Mouse (Mus musculus) heart, adult 8-10 months (tissue): ENCODE results near the gene Ctdsp2. TPM values are rescaled to one million over a fixed set of nuclear protein-coding genes. Genes with fewer than 3 reads are reported as not detected.

Experiments
- DNase-seq: peaks from one replicate; pipeline ENCODE4 v3.0.0; 2022; ENCODE audit warnings: low spot score
- total RNA-seq, 4 experiments: library from RNA; stranded (reverse); gene quantifications; 2 replicates each; pipeline ENCODE4 v1.2.4; 2022

Gene Ctdsp2
- total RNA-seq, 4 experiments from 2014 or later, result 84.6 to 110 (median 95.0) TPM

- peak; percentile 87 for DNase-seq
Observed at GRCm38 (mm10) chr10:126990313-126991056, 12.0 kb downstream of the Ctdsp2 start.

DNA sequence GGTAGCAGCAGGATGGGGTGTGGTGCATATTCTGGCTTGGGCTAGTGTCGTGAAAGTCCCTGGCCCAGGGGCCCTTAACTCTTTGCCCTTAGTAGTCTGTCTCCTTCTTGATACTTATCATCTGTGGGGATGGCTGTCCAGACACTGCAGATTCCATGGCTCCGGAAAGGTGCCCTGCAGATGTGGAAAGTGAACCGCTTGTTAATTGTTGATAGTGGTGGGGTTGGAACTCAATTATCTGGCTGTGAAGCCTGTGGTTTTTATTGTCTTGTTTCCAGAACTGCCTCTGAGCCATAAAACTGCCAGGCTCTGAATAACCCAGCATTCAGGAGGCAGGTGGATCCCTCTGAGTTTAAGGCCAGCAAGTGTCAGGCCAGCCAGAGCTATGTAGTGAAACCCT, 13.2 kb downstream of the Ctdsp2 start:
- DNase-seq, result no peak

GRCm38 (mm10) chr10:126993621-126994020, 15.1 kb downstream of the Ctdsp2 start:
- no peak for DNase-seq

DNA sequence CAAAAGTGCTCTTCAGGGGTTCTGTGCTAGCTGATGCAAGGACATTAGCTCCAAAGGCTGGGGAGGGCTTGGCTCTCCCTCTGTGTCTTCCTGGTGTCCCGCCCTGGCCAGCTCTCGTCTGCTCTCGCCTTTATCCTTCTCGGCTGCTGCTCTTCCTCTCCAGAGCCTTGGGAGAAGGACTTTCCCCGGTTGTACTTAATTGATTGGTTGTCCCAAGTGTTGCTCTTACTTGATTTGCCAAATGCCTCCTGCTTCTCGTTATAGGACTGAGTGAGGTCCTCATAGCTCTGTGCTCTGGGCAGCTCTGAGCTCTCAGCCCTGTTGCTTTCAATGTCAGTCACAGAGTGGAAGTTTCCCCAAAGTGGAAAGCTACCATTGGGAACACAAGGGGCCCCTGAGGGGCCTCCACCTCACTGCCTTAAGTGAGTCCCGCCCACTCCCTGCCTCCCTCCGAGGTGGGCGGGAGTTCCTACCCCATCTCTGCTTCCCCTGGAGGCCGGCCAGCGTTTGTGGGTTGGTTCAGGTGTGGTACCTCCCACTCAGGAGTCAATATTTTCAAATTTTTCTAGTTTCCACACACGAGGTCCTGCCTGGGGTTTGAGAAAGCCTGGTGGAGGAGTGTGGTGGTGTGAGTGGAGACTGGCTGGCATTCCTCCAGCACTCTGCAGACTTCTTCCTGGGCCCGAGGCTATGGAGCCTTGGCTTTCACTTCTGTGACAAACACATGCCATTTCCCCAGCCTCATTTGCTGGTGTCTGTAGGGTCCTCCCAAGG, 19.0 kb downstream of the Ctdsp2 start:
- no peak for DNase-seq

DNA sequence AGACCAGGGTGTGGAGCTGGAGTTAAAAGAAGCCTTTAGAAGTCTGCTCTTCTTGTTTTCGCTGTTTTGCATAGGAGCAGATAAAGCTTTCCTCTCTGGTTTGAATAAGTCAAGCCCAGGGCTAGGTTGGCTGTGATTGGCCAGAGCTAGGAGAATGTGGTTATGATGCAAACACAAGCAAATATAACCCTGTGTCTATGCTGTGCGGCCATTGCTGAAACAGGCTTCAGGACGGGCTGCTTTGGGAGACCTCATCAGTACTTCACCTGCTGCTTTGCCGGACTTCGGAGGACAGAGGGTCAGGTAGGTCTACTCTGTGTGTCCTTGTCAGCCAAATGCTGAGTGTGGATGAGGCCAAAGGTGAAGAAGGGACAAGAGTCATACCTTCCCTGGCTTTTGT, 22.0 kb downstream of the Ctdsp2 start, which contains the start of gene Avil:
Gene Avil (plus strand): TSS at position 181 of the 400 bp plus-strand sequence.
- DNase-seq, result no peak

- no peak for DNase-seq
Observed at GRCm38 (mm10) chr10:127001297-127001696, 22.8 kb downstream of the Ctdsp2 start.

- no peak for DNase-seq
Observed at GRCm38 (mm10) chr10:127002056-127002455, 23.5 kb downstream of the Ctdsp2 start.

DNA sequence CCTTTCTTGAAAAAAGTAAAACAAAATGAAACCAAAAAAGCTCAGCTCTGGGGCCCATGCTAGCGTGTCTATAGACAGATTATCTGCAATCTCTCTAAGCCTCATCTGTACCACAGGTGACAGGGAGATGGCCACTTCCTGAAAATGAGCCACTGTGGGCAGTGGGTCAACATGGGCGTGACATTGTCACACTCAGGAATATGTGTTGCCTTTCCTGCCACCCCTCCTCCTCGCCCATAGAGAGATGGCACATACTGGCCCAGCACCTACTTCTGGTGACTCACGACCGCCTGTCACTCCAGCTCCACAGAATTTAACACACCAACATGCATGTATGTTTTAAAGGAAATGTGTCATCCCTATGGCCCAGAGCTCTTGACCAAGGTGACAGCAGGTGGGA, 24.2 kb downstream of the Ctdsp2 start:
- DNase-seq, result no peak

DNA sequence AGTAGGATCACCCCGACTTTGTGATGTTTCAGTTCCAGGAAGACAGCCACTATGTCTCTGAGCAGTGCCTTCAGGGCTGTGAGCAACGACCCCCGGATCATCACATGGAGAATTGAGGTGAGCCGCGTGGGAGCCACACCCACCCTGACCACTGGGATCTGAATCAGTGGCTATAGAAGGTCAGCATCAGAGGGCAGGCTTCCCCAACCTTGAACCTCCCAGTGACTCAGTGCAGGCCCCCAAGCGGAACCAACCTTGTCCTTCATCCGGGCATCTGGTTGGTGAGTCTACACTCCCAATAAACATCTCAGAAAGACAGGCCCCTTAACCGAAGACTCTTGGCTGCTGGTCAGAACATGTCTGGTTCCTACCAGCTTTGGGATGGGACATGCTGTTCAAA, 24.8 kb downstream of the Ctdsp2 start:
- no peak for DNase-seq

DNA sequence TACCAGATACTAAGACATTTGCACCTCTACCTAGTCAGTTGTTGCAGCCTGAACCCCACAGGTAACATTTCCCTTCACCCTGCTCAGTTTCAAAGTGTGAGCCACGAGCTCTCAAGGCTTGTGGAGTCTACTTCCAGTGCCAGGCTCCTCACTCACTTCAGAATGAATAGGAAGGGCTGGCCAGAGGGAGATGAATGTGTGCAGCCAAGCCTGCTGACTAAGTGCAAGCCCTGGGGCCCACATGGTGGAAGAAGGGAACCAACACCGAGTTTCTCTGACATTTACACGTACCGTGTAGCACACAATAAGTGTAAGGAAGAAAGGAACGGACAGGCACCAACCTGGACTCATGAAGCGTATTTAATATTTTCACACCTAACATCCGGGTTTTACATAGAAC, 25.3 kb downstream of the Ctdsp2 start:
- DNase-seq, result no peak

- DNase-seq, result no peak
Observed at GRCm38 (mm10) chr10:127016488-127016887, 38.0 kb downstream of the Ctdsp2 start.

DNA sequence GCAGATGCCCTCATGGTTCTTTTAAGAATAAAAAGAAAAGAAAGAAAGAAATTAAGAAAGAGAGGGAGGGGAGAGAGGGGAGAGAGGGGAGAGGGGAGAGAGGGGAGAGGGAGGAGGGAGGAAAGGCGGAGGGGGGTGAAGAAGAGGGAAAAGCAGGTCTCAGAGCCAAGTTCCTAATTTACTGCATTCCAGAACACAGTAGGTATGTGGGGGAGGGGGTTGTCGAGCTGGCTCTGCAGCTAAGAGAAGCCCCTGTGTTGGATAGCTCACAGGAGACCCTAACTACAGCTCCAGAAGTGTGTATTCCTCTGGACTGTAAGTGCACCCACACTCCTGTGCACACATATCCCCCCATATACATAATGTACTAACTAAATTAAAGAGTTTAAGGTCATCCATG, 38.6 kb downstream of the Ctdsp2 start:
- no peak for DNase-seq

- no peak for DNase-seq
Observed at GRCm38 (mm10) chr10:127018422-127018821, 39.9 kb downstream of the Ctdsp2 start.

DNA sequence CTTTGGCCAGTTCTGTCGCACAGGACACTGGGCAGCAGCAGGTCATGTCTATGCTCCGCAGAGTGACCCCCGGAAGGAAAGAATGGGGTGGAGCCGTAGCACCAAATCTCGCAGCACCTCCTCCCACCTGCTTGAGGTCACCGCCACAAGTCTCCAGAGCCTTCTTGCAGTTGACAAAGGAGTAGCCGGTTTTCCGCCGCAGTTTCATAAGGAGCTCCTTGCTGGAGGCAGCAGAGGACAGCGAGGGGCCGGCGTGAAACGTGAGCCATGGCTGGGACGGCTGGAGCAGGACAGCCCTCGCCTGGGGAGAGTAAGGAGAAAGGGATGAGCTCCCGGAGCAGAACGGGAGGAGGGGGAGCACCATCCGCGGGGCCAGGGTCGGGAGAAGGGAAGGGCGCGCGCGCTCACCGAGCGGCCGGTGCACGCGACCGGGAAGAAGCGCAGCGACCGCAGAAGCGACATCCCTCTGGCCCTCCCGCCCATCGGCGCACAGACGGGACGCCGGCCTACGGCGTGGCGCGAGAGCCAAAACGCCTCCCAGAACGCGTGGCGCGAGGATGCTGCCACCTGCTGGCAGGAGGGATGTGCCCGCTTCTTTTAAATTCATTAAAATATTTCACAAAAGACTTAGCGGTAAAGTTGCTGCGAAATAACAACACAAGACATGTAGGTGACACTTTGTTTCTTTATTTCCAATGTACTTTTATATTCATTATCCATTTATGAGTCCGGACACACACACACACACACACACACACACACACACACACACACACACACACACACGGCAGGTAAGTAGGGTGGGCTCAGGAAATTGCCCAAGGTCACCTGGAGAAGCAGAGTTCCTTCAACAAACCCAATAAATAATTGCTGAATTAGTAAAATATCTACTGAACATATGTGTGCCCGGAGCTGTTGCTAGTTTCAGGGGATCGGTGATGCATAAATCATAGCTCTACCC, 52.1 kb downstream of the Ctdsp2 start, which contains the start of gene Tsfm:
Gene Tsfm (minus strand): TSS at position 505 of the 961 bp plus-strand sequence.
- peak; percentile 90 for DNase-seq

DNA sequence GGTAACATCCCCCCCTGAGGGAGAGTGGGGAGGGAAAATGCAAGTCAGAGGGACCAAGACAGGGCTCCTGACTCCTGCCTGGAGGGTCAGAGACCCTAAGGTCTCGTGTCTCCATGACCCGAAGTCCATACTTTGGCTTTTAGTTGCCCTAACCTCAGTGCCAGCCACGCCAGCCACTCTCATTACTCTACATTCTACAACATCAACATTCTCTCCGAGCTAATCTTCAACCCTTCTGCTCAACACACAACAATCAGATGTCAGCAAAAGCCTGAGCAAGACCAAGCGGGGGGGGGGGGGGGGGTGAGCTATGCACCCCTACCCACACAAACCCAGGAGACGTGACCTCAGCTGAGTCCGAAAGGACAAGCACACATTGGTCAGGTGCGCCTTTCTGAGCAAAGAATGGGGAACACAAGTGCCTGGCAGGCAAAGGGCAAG, 54.8 kb downstream of the Ctdsp2 start:
- DNase-seq, result no peak

- DNase-seq, result no peak
Observed at GRCm38 (mm10) chr10:127036273-127036672, 57.8 kb downstream of the Ctdsp2 start.

DNA sequence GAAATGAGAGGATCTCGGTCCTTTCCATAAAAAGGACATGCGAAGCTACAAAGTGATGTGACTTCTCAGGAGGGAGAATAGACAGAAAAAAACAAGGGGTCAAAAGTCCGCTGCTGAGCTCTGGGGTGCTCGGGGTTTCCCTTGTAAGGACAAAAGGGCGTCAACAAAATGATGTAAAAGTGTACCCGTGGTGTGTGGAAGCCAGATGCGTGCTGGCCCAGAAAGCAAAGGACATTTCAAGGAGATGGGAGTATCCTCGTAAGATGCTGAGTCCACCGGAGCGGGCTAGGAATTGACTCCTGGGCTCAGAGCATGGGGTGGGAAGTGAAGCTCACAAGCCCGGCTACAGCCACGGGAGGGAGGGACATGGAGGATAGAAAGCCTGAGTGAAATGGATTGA, 59.1 kb downstream of the Ctdsp2 start:
- no peak for DNase-seq

DNA sequence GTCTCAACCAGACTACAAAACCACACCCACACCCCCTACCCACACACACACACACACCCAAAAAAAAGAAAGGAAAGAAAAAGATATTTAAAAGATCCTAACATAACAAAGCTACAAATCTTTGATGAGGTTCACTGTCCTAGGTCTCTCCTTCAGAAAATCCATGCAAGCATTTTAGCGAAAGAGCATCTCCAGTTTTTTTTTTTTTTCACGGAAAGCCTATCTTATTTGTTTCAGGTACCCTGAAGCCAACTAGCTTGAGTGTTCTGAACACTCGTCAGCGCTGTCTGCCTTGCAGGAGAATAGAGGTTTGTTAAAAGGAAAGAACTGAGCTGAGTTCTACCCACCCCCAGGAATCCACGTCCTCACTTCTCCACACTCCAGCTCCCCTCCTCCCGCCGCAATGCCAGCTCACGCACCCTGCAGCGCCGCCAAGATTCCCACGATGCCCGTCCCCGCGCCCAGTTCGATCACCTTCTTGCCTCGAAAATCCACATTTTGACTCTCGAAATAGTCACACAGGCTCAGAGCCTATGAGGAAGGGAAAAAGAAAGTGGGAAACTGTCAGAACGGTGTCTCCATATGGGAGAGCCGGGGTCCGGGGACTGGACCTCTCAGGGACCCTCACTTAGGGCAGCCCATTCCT, 62.2 kb downstream of the Ctdsp2 start:
- DNase-seq, result no peak

- DNase-seq, result no peak
Observed at GRCm38 (mm10) chr10:127041274-127041766, 62.8 kb downstream of the Ctdsp2 start, which contains the start of the genes Mettl1 and Eef1akmt3. Mettl1 (plus strand) TSS chr10:127041414. Eef1akmt3 (minus strand) TSS chr10:127041513.

DNA sequence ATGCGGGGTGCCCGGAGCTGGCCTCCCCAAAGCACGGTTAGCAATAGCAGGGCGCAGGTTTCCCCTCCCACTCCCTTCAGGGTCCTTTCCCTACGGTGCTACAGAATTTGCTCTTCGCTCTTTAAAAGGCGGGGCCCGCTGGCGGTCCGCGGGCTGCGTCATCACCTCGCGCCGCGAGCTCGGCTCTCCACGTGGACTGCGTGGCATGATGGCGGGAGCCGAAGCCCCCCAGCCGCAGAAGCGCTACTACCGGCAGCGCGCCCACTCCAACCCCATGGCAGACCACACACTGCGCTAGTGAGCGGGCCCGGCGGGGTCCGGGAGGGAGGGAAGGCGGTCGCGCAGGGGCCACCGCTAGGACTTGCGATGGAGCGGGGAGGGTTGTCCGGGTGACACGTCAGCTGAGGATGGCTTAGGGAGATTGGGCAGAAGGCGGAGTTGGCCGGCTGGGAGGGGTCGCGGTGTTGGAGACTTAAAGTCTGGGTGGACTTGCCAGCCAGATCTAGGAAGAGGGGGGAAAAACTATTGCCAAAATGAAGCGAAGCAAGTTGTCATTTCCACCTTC, 63.3 kb downstream of the Ctdsp2 start:
- peak; percentile 86 for DNase-seq
